ENCODE assay signal across 9 mouse cellular contexts in the genomic region with DNA sequence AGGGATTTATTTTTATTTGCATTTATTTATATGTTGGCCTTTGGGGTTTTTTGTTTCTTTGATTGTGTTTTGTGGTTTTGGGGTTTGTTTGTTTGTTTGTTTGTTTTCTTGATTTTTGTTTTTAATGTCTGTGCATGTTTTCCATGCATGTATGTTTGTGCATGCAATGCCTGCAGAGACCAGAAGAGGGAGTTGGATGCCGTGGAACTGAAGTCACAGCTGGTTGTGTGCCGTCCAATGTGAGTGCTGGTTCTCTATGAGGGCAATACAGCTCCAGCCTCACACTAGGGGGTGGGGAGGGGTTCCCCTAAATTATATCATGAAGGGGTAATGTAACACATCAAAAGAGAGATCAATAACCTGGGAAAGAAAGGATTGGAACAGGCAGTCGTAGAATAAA. TPM values are rescaled to one million over a fixed set of nuclear protein-coding genes. Genes with fewer than 3 reads are reported as not detected.
DNase-seq lines count a peak whose midpoint lies in the region; ATAC-seq and TF ChIP-seq lines count a peak whose summit lies in the region.
"Had no signal": no experiment of that assay in that cellular context is flagged by ENCODE, and none has a peak within 500 bp of the region (broad histone marks: within the 10 kb centered on the region; RNA-seq: fewer than 3 reads in every experiment).

No protein-coding gene starts in this region.

- H3K4me2 ChIP-seq in forebrain, postnatal 0 days (ENCODE audit: low read depth), result no peak overlapping the region
- H3K4me2 ChIP-seq in forebrain, embryonic 16.5 days (ENCODE audit: low read length), result no peak overlapping the region
- H3K4me2 ChIP-seq: midbrain, embryonic 12.5 days had no signal

- H3K36me3 ChIP-seq in forebrain, postnatal 0 days (ENCODE audit: insufficient read depth), result no peaks in the 10 kb centered on the region
- no peaks in the 10 kb centered on the region for H3K36me3 ChIP-seq in forebrain, embryonic 16.5 days (ENCODE audit: control insufficient read depth, insufficient read depth)
- H3K36me3 ChIP-seq in spleen, adult 2 months (ENCODE audit: control insufficient read depth, insufficient read depth, low read length), result no peaks in the 10 kb centered on the region
- H3K36me3 ChIP-seq in limb, embryonic 10.5 days, result no peaks in the 10 kb centered on the region
- H3K36me3 ChIP-seq: midbrain, embryonic 12.5 days had no signal

- 45% methylated on average over 3 of the region's 3 CpGs for WGBS in forebrain, postnatal 0 days
- 49% methylated on average over 3 of the region's 3 CpGs for WGBS in forebrain, embryonic 16.5 days
- 48% methylated on average over 3 of the region's 3 CpGs for WGBS in spleen, adult 2 months
- 57% methylated on average over 3 of the region's 3 CpGs for WGBS in limb, embryonic 10.5 days

- H3K27me3 ChIP-seq in forebrain, postnatal 0 days (ENCODE audit: insufficient read depth, low read length), result no peaks in the 10 kb centered on the region
- H3K27me3 ChIP-seq in forebrain, embryonic 16.5 days (replicated peaks; ENCODE audit: control insufficient read depth, insufficient read depth, low read length), result no peaks in the 10 kb centered on the region
- H3K27me3 ChIP-seq in spleen, adult 2 months (ENCODE audit: control insufficient read depth, insufficient read depth, low read length), result no peaks in the 10 kb centered on the region
- H3K27me3 ChIP-seq in limb, embryonic 10.5 days (ENCODE audit: low read depth, poor library complexity, severe bottlenecking), result no peaks in the 10 kb centered on the region
- H3K27me3 ChIP-seq: midbrain, embryonic 12.5 days had no signal

- H3K4me3 ChIP-seq in forebrain, postnatal 0 days (ENCODE audit: low read depth, low read length), result no peak overlapping the region
- no peak overlapping the region for H3K4me3 ChIP-seq in forebrain, embryonic 16.5 days (replicated peaks; ENCODE audit: low read length)
- H3K4me3 ChIP-seq in spleen, adult 2 months (ENCODE audit: extremely low read depth, insufficient read depth, insufficient read length), result no peak overlapping the region
- no peak overlapping the region for H3K4me3 ChIP-seq in limb, embryonic 10.5 days
- H3K4me3 ChIP-seq: midbrain, embryonic 12.5 days had no signal

- 0 out of 2 replicates have a peak, but pooled peaks cover 3% of the 10 kb centered on the region for H3K4me1 ChIP-seq in forebrain, postnatal 0 days (ENCODE audit: insufficient read depth)
- H3K4me1 ChIP-seq in forebrain, embryonic 16.5 days (replicated peaks; ENCODE audit: control insufficient read depth, insufficient read depth, low read length), result peaks cover 5% of the 10 kb centered on the region; the same call in 1 of the 2 replicates
- H3K4me1 ChIP-seq in spleen, adult 2 months (ENCODE audit: control insufficient read depth, insufficient read depth, insufficient read length), result no peaks in the 10 kb centered on the region; the same call in 1 of the 2 replicates
- H3K4me1 ChIP-seq in limb, embryonic 10.5 days, result no peaks in the 10 kb centered on the region
- H3K4me1 ChIP-seq: midbrain, embryonic 12.5 days had no signal

- TF ChIP-seq CTCF in forebrain, postnatal 0 days (IDR thresholded peaks at IDR 0.05; ENCODE audit: low read depth), result peak; percentile 63
- peak; percentile 46; the same call in 1 of the 2 replicates for TF ChIP-seq CTCF in spleen, adult 2 months (IDR thresholded peaks at IDR 0.05; ENCODE audit: extremely low read depth, insufficient read depth, insufficient read length, insufficient replicate concordance)

- H3K27ac ChIP-seq in forebrain, postnatal 0 days (ENCODE audit: low read depth, low read length), result no peak overlapping the region
- H3K27ac ChIP-seq in forebrain, embryonic 16.5 days (ENCODE audit: low read length), result no peak overlapping the region
- H3K27ac ChIP-seq in spleen, adult 2 months (ENCODE audit: insufficient read depth, low read length), result no peak overlapping the region
- no peak overlapping the region for H3K27ac ChIP-seq in limb, embryonic 10.5 days
- H3K27ac ChIP-seq: midbrain, embryonic 12.5 days had no signal

- H3K9ac ChIP-seq in forebrain, postnatal 0 days, result no peak overlapping the region
- H3K9ac ChIP-seq in forebrain, embryonic 16.5 days (replicated peaks; ENCODE audit: low read depth, low read length), result no peak overlapping the region
- H3K9ac ChIP-seq: midbrain, embryonic 12.5 days had no signal

- no peak for ATAC-seq in forebrain, postnatal 0 days
- ATAC-seq in forebrain, embryonic 16.5 days, result no peak

- no peak for TF ChIP-seq POLR2A in spleen, adult 2 months (IDR thresholded peaks at IDR 0.05; ENCODE audit: low read depth, low read length)

- no peaks in the 10 kb centered on the region for H3K9me3 ChIP-seq in forebrain, postnatal 0 days (ENCODE audit: low read length)
- H3K9me3 ChIP-seq in forebrain, embryonic 16.5 days (ENCODE audit: control insufficient read depth, low read length), result no peaks in the 10 kb centered on the region
- no peaks in the 10 kb centered on the region for H3K9me3 ChIP-seq in limb, embryonic 10.5 days (replicated peaks)
- H3K9me3 ChIP-seq: midbrain, embryonic 12.5 days had no signal

- no peak for DNase-seq in forebrain, postnatal 0 days
- DNase-seq in spleen, adult 2 months (ENCODE audit: low read depth in 1 of 2, low spot score in 2 of 2), result peak in 1 of 2 experiments; percentile 5
- DNase-seq in spleen, adult 12 weeks (ENCODE audit: low spot score), result no peak
- DNase-seq in limb, embryonic 10.5 days (ENCODE audit: low spot score), result peak; percentile 45
- peak; percentile 73 for DNase-seq in thymus, postnatal 4 days
- DNase-seq in right cerebral cortex, postnatal 25 days, result no peak
- DNase-seq in layer of hippocampus, adult 18-20 months (ENCODE audit: low spot score in 2 of 2), result no peak

RNA-seq across cellular contexts. Expression of gene Lca5, which starts 58.2 kb away (rescaled TPM):
- total RNA-seq in forebrain, postnatal 0 days (2014; rRNA removed), result 26.2 and 34.1 TPM in 2 replicates
- polyA plus RNA-seq in forebrain, postnatal 0 days (2015; fragmentation: Nextera tagmentation; extraction: Ambion mirVana), result 7.0 and 11.5 TPM in 2 replicates
- 19.3 and 22.5 TPM in 2 replicates for polyA plus RNA-seq in forebrain, embryonic 16.5 days (2015; fragmentation: Nextera tagmentation; extraction: Ambion mirVana)
- polyA plus RNA-seq in spleen, adult 2 months (2012; rRNA removed), result 0.43 and 0.65 TPM in 2 replicates
- polyA plus RNA-seq in limb, embryonic 10.5 days (2016; fragmentation: Nextera tagmentation; extraction: Ambion mirVana), result 15.6 and 17.3 TPM in 2 replicates
- total RNA-seq in layer of hippocampus, adult 18-20 months (2021), result 10 to 100 TPM; 11.7 to 16.5 TPM

Comparison
In these comparisons a context has a peak if more than half of its experiments do, and no peak if none do; other contexts are left out.
1. DNase-seq: peak in limb, embryonic 10.5 days (single experiment) and thymus, postnatal 4 days (single experiment); none in forebrain, postnatal 0 days (single experiment), spleen, adult 12 weeks (single experiment), right cerebral cortex, postnatal 25 days (single experiment) and layer of hippocampus, adult 18-20 months (0 of 2).